Mouse (Mus musculus) testis, adult 2 months (tissue): ENCODE results near the gene Dusp27.

Experiments used
- CTCF ChIP-seq: fragments of 200-500 bp; IDR thresholded peaks from 2 replicates; pipeline ENCODE4 v1.5.1; 2012; ENCODE audit warnings: low read depth, mild to moderate bottlenecking, inconsistent platforms, low read length, moderate library complexity; ENCODE audit not compliant: control insufficient read depth, insufficient read depth, insufficient replicate concordance
- POLR2A ChIP-seq: fragments of 200-500 bp; IDR thresholded peaks from 2 replicates; pipeline ENCODE4 v1.6.1; 2012; ENCODE audit warnings: low read depth, mild to moderate bottlenecking, inconsistent platforms, low read length, moderate library complexity; ENCODE audit not compliant: control insufficient read depth

DNA sequence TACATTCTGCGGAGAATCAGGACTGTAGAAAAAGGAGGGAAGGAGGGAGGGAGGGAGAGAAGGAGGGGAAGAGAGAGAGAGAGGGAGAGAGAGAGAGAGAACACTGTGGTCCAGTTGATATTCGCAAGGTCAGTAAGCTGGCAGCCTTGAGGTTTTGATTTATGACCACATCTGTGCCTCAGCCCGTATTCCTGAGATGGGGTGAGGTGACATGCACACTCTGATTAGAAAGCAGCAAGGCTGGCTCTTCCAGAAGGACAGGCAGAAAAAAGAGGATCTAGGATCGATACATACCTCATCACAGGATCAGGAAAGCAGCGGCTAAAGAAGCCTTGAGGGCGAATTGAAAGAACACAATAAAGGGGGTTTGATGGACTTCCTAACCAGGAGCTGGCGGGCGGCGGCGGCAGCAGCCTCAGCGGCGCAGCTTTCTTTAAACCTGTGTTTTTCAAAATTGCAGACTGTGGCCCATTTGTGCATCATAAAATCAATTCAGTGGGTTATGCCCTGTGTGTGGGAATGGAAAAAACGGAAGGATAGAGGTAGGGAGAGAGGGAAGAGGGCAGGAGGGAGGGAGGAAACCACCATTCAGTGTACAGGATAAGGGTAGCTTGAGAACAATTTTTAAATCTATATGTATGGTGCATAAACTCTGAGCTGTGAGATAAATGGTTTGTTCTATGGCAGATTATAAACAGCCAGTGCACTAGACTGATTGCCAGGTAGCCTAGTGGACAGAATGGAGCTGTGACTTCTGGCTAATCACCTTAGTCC, 9.7 kb downstream of the Dusp27 start:
- TF ChIP-seq POLR2A (no peak), CTCF (no peak)
